Mouse (Mus musculus) layer of hippocampus, postnatal 10 days (tissue): ENCODE results near the gene Pabpc4l. TPM values are rescaled to one million over a fixed set of nuclear protein-coding genes. Genes with fewer than 3 reads are reported as not detected.
"Not testable (repeated sequence)": the region's sequence is repeated elsewhere in the genome, so short reads cannot be mapped to it uniquely, and the experiment has no call there.

ENCODE experiments used
- DNase-seq, 2 experiments: peaks; one replicate each; pipeline ENCODE4 v3.0.0; 2021; ENCODE audit warnings: low spot score in 2 of 2
- long read RNA-seq: library from polyadenylated mRNA; stranded (forward); transcript quantifications from one replicate; pipeline ENCODE4 v2.0.0, GENCODE M21; 2023
- total RNA-seq, 2 experiments: library from RNA; stranded (reverse); gene quantifications; 2 replicates each; pipeline ENCODE4 v1.2.3; 2021

The Pabpc4l gene
- total RNA-seq = 1 to 10 TPM; 1.2 to 2.3 TPM
- long read RNA-seq = 0 reads

- peak; percentile 24 to 47 for DNase-seq
Measured at GRCm38 (mm10) chr3:46447481-46448265, at the start of gene Pabpc4l. TSS of gene Pabpc4l (minus strand) at chr3:46448219.

GRCm38 (mm10) chr3:46490989-46491259 is 42.9 kb upstream of the Pabpc4l start:
- DNase-seq = no peak

- DNase-seq = no peak
Measured at GRCm38 (mm10) chr3:46490132-46490988, 42.3 kb upstream of the Pabpc4l start.

- DNase-seq = not testable (repeated sequence)
Measured at GRCm38 (mm10) chr3:46486091-46486490, 38.1 kb upstream of the Pabpc4l start.

GRCm38 (mm10) chr3:46448266-46448532 is 180 bp upstream of the Pabpc4l start:
- no peak for DNase-seq

GRCm38 (mm10) chr3:46431416-46431815 is 16.6 kb downstream of the Pabpc4l start:
- no peak for DNase-seq
